Mouse (Mus musculus): ENCODE results near the gene Plagl1.

- TF ChIP-seq POLR2A (IDR thresholded peaks at IDR 0.05; ENCODE audit: low read depth, low read length) (no peak), CTCF (IDR thresholded peaks at IDR 0.05; ENCODE audit: extremely low read depth, insufficient read length, insufficient replicate concordance, low read depth, low read length) (no peak)
Measured at GRCm38 (mm10) chr10:13112849-13113248, 52.5 kb downstream of the Plagl1 start.
